Mouse (Mus musculus): Measurements from ENCODE around the gene Atf3. TPM values are rescaled to one million over a fixed set of nuclear protein-coding genes. Genes with fewer than 3 reads are reported as not detected.

The Atf3 gene
- polyA plus RNA-seq, 1 experiment from 2014 or later = 5.9 TPM

- Histone ChIP-seq H3K9ac (ENCODE audit: low read length) (no peak overlapping the region), H3K4me1 (ENCODE audit: control insufficient read depth, insufficient read depth, low read length) (peaks cover 5% of the 10 kb centered on the region; the same call in 1 of the 2 replicates), H3K4me3 (replicated peaks; ENCODE audit: low read length) (no peak overlapping the region), H3K4me2 (ENCODE audit: low read depth, low read length) (no peak overlapping the region), H3K27ac (ENCODE audit: low read length) (no peak overlapping the region), H3K9me3 (replicated peaks; ENCODE audit: control insufficient read depth, low read length) (no peaks in the 10 kb centered on the region), H3K36me3 (ENCODE audit: control insufficient read depth, insufficient read depth, low read length) (no peaks in the 10 kb centered on the region), H3K27me3 (ENCODE audit: control insufficient read depth, insufficient read depth, low read length) (peaks cover 11% of the 10 kb centered on the region; the same call in 1 of the 2 replicates)
- ATAC-seq (ENCODE audit: insufficient read depth, low FRiP score) = no peak
- 41% methylated on average over 6 of the region's 6 CpGs for WGBS
Observed at GRCm38 (mm10) chr1:191192213-191192612, 25.6 kb downstream of the Atf3 start.

GRCm38 (mm10) chr1:191189671-191190372 is 28.0 kb downstream of the Atf3 start:
- no peaks in the 10 kb centered on the region for H3K9me3 ChIP-seq (replicated peaks; ENCODE audit: control insufficient read depth, low read length)
- H3K27me3 ChIP-seq (ENCODE audit: control insufficient read depth, insufficient read depth, low read length) = peaks cover 21% of the 10 kb centered on the region; the same call in 1 of the 2 replicates
- WGBS = 35% methylated on average over 6 of the region's 6 CpGs
- H3K27ac ChIP-seq (ENCODE audit: low read length) = no peak overlapping the region
- peaks cover 15% of the 10 kb centered on the region; the same call in 1 of the 2 replicates for H3K4me1 ChIP-seq (ENCODE audit: control insufficient read depth, insufficient read depth, low read length)
- no peak overlapping the region for H3K4me2 ChIP-seq (ENCODE audit: low read depth, low read length)
- ATAC-seq (ENCODE audit: insufficient read depth, low FRiP score) = no peak
- H3K36me3 ChIP-seq (ENCODE audit: control insufficient read depth, insufficient read depth, low read length) = no peaks in the 10 kb centered on the region
- no peak overlapping the region for H3K9ac ChIP-seq (ENCODE audit: low read length)
- H3K4me3 ChIP-seq (replicated peaks; ENCODE audit: low read length) = no peak overlapping the region

GRCm38 (mm10) chr1:191186386-191186770 is 31.5 kb downstream of the Atf3 start:
- H3K4me1 ChIP-seq (ENCODE audit: control insufficient read depth, insufficient read depth, low read length) = peaks cover 24% of the 10 kb centered on the region
- 4% methylated on average over 7 of the region's 7 CpGs for WGBS

GRCm38 (mm10) chr1:191185761-191186385 is 32.0 kb downstream of the Atf3 start:
- H3K9me3 ChIP-seq (replicated peaks; ENCODE audit: control insufficient read depth, low read length) = no peaks in the 10 kb centered on the region
- H3K27me3 ChIP-seq (ENCODE audit: control insufficient read depth, insufficient read depth, low read length) = peaks cover 28% of the 10 kb centered on the region; the same call in 1 of the 2 replicates
- peaks cover 24% of the 10 kb centered on the region for H3K4me1 ChIP-seq (ENCODE audit: control insufficient read depth, insufficient read depth, low read length)
- peak overlapping the region; percentile 47 for H3K4me3 ChIP-seq (replicated peaks; ENCODE audit: low read length)
- peak overlapping the region; percentile 76 for H3K4me2 ChIP-seq (ENCODE audit: low read depth, low read length)
- H3K9ac ChIP-seq (ENCODE audit: low read length) = peak overlapping the region; percentile 41
- H3K27ac ChIP-seq (ENCODE audit: low read length) = peak overlapping the region; percentile 9; the same call in 1 of the 2 replicates
- no peaks in the 10 kb centered on the region for H3K36me3 ChIP-seq (ENCODE audit: control insufficient read depth, insufficient read depth, low read length)
- ATAC-seq (ENCODE audit: insufficient read depth, low FRiP score) = no peak
- WGBS = 1% methylated on average over 16 of the region's 16 CpGs

More at GRCm38 (mm10) chr1:191186386-191186770, 31.5 kb downstream of the Atf3 start:
- Histone ChIP-seq H3K27ac (ENCODE audit: low read length) (no peak overlapping the region; the same call in 1 of the 2 replicates), H3K4me3 (replicated peaks; ENCODE audit: low read length) (peak overlapping the region; percentile 3; the same call in 1 of the 2 replicates), H3K9me3 (replicated peaks; ENCODE audit: control insufficient read depth, low read length) (no peaks in the 10 kb centered on the region), H3K9ac (ENCODE audit: low read length) (no peak overlapping the region), H3K36me3 (ENCODE audit: control insufficient read depth, insufficient read depth, low read length) (no peaks in the 10 kb centered on the region), H3K4me2 (ENCODE audit: low read depth, low read length) (peak overlapping the region; percentile 76), H3K27me3 (ENCODE audit: control insufficient read depth, insufficient read depth, low read length) (peaks cover 27% of the 10 kb centered on the region; the same call in 1 of the 2 replicates)
- ATAC-seq (ENCODE audit: insufficient read depth, low FRiP score) = no peak

GRCm38 (mm10) chr1:191184841-191185251 is 33.0 kb downstream of the Atf3 start:
- Histone ChIP-seq H3K4me3 (replicated peaks; ENCODE audit: low read length) (peak overlapping the region; percentile 47), H3K4me2 (ENCODE audit: low read depth, low read length) (peak overlapping the region; percentile 76), H3K27ac (ENCODE audit: low read length) (no peak overlapping the region), H3K9me3 (replicated peaks; ENCODE audit: control insufficient read depth, low read length) (no peaks in the 10 kb centered on the region), H3K27me3 (ENCODE audit: control insufficient read depth, insufficient read depth, low read length) (peaks cover 24% of the 10 kb centered on the region; the same call in 1 of the 2 replicates), H3K9ac (ENCODE audit: low read length) (peak overlapping the region; percentile 41), H3K4me1 (ENCODE audit: control insufficient read depth, insufficient read depth, low read length) (peaks cover 26% of the 10 kb centered on the region), H3K36me3 (ENCODE audit: control insufficient read depth, insufficient read depth, low read length) (no peaks in the 10 kb centered on the region)
- 0 out of 2 replicates have a peak, but pooled peaks have one; percentile 15 for ATAC-seq (ENCODE audit: insufficient read depth, low FRiP score)
- WGBS = 1% methylated on average over 22 of the region's 22 CpGs

GRCm38 (mm10) chr1:191184066-191184815 is 33.6 kb downstream of the Atf3 start:
- WGBS = 2% methylated on average over 42 of the region's 42 CpGs
- peak overlapping the region; percentile 65 for H3K9ac ChIP-seq (ENCODE audit: low read length)
- H3K27ac ChIP-seq (ENCODE audit: low read length) = peak overlapping the region; percentile 36; the same call in 1 of the 2 replicates
- peaks cover 24% of the 10 kb centered on the region; the same call in 1 of the 2 replicates for H3K27me3 ChIP-seq (ENCODE audit: control insufficient read depth, insufficient read depth, low read length)
- H3K4me2 ChIP-seq (ENCODE audit: low read depth, low read length) = peak overlapping the region; percentile 76
- H3K4me1 ChIP-seq (ENCODE audit: control insufficient read depth, insufficient read depth, low read length) = peaks cover 30% of the 10 kb centered on the region
- peak overlapping the region; percentile 47 for H3K4me3 ChIP-seq (replicated peaks; ENCODE audit: low read length)
- no peaks in the 10 kb centered on the region for H3K36me3 ChIP-seq (ENCODE audit: control insufficient read depth, insufficient read depth, low read length)
- H3K9me3 ChIP-seq (replicated peaks; ENCODE audit: control insufficient read depth, low read length) = no peaks in the 10 kb centered on the region
- ATAC-seq (ENCODE audit: insufficient read depth, low FRiP score) = no peak

- Histone ChIP-seq H3K4me3 (replicated peaks; ENCODE audit: low read length) (peak overlapping the region; percentile 47), H3K27me3 (ENCODE audit: control insufficient read depth, insufficient read depth, low read length) (peaks cover 23% of the 10 kb centered on the region; the same call in 1 of the 2 replicates), H3K27ac (ENCODE audit: low read length) (peak overlapping the region; percentile 36), H3K36me3 (ENCODE audit: control insufficient read depth, insufficient read depth, low read length) (no peaks in the 10 kb centered on the region), H3K9me3 (replicated peaks; ENCODE audit: control insufficient read depth, low read length) (no peaks in the 10 kb centered on the region), H3K4me1 (ENCODE audit: control insufficient read depth, insufficient read depth, low read length) (peaks cover 35% of the 10 kb centered on the region), H3K4me2 (ENCODE audit: low read depth, low read length) (peak overlapping the region; percentile 76), H3K9ac (ENCODE audit: low read length) (peak overlapping the region; percentile 66)
- ATAC-seq (ENCODE audit: insufficient read depth, low FRiP score) = peak; percentile 94
- under 1% methylated on average over 67 of the region's 67 CpGs for WGBS
Observed at GRCm38 (mm10) chr1:191183163-191184065, 34.4 kb downstream of the Atf3 start.
